Mouse (Mus musculus): ENCODE measurements at regions not wholly inside any gene's neighbourhood (a gene's known extent, or its start where the extent isn't known, plus 50 kb on each side); places are given as distances from the start of the nearest gene placed in this dataset.
"Not testable (repeated sequence)": the region's sequence is repeated elsewhere in the genome, so short reads cannot be mapped to it uniquely, and the experiment has no call there.

- peak; percentile 21 for DNase-seq (ENCODE audit: low spot score)
Measured at GRCm38 (mm10) chr14:33691690-33692089, 102.7 kb downstream of the Ptpn20 start.

- DNase-seq (ENCODE audit: low spot score) = no peak
Measured at GRCm38 (mm10) chr14:33694224-33694623, 105.2 kb downstream of the Ptpn20 start.

- peak; percentile 81 for DNase-seq (ENCODE audit: low spot score)
Measured at GRCm38 (mm10) chr14:33695362-33695982, 106.5 kb downstream of the Ptpn20 start.

- no peak for DNase-seq (ENCODE audit: low spot score)
Measured at GRCm38 (mm10) chr14:33696817-33697216, 107.8 kb downstream of the Ptpn20 start.

DNA sequence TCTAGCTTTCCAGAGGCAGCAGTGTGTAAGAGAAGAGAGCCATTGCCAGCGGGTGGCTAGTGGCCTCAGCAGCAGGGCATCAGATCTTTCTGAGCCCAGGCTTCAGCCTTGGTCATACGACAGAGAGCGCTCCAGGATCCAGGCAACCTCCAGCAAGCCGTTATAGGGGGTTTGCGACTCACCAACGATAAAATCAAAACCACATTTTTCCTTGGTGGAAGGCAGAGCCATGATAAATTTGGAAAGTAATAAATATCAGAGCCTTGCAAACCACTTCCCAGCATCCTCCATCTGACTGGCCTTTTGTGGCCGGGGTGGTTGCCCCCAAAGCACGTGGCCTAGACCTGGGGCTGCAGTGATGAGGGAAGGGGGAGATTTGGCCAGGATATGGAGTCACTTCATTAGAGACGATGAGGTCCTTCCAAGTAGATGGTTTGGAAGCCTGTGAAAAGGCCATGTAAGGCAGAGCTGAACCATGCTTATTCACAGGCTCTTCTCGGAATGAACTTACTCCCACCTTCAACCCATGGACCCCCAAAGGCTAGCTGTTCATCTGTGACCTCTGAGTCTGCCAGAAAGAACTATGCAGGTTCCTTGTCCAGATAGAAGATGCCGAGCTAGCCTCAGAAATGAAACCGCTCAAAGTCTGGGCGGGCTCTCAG is 110.9 kb downstream of the Ptpn20 start:
- DNase-seq (ENCODE audit: low spot score) = no peak

GRCm38 (mm10) chr14:33707661-33708297 is 118.8 kb downstream of the Ptpn20 start:
- DNase-seq (ENCODE audit: low spot score) = no peak

DNA sequence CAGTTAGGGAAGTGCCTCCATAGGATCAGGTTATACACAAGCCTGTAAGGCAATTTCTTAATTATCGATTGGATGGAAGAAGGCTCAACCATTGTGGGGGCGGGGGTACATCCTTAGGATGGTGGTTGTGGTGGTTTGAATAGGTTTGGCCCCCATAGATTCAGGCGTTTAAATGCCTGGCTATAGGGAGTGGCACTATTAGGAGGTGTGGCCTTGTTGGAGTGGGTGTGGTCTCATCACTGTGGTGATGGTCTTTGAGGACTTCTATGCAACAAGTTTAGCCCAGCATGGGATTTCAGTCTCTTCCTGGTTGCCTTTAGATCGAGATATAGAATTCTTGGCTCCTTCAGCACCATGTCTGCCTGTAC is 119.3 kb downstream of the Ptpn20 start:
- DNase-seq (ENCODE audit: low spot score) = no peak

GRCm38 (mm10) chr14:33712458-33712857 is 123.5 kb downstream of the Ptpn20 start:
- DNase-seq (ENCODE audit: low spot score) = no peak

GRCm38 (mm10) chr14:33719651-33720050 is 130.6 kb downstream of the Ptpn20 start:
- no peak for DNase-seq (ENCODE audit: low spot score)

DNA sequence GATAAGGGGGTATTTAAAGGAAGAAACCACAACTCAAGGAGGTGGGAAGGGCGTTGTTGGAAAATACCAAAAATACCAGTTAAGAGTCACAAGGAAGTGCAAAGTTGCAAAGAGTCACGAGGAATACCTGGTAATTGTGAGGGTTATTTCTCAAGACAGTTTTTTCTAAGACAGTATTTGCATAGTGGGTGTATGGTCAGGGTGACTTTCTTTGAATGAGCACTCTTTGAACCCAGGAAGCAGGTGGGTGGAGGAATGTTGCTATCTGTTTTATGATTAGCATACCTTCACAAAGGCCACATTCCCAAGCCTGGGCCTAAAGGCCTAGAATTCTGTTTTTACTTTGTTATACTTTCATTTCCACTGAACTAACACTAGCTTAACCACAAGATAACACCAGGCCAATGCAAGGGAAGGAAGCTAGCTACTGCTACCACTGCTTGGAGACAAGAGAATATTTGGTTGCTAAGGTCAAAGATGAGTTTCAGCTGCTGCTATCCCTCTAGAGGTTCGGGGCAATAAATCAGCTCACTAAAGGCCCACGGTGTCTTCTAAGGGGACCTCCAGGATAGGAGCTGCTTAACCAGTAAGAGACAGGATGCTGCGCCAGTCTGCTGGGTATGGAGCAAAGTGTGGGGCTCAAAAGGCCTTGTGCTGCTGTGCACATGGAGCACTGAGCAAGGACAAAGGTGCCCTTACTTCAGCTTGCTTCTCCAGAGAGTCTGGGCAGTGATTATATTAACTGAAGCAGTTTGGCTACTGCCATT is 133.6 kb downstream of the Ptpn20 start:
- DNase-seq (ENCODE audit: low spot score) = not testable (repeated sequence)

DNA sequence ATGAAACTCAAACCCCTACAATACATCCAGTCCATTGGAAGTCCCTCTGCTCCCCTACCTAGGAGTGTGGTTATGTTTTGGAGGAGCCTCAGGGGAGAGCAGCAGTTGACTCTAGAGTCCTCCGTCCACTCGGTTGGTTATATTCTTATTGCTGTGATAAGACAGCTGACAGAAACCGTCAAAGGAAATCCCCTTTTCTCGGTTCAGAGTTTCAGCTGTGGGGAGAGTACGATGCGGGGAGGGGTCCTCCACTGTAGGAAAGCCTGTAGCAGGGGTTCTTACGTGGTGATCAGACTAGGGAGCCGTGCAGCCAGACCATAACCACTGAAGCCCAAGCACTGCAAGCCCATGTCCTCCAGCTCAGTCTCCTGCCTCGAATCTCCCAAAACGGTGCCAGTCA is 137.5 kb downstream of the Ptpn20 start:
- DNase-seq (ENCODE audit: low spot score) = no peak

GRCm38 (mm10) chr14:33729115-33729884 is 140.3 kb downstream of the Ptpn20 start:
- DNase-seq (ENCODE audit: low spot score) = no peak

- DNase-seq (ENCODE audit: low spot score) = no peak
Measured at GRCm38 (mm10) chr14:33732698-33733097, 143.7 kb downstream of the Ptpn20 start.

DNA sequence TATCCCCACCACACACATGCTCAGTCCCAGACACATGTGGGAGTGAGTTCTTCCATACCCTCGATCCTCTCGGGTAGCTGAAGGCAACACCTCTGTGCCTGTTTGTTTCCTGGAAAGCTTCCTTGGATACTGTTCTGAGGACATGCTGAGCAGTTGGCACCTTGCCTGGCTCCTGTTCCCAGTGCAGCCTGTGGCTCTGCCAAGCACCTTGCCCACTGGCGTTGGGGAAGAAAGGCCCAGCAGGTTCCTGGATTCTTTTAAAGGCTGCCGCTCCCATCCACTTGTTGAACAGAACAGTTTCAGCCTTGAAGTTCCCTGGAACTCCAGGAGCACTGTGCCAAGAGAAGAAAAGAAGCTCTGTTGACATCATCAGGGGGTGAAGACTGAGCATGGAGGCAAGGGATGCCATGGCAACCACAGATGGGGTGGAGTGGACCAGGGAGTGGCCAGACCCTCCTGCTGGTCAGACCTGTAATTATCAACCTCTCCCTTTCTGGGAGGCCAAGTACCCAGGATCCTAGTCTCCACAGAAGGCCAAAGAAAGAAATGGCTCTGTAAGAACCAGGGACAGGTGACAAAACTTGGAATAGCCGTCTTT is 145.5 kb downstream of the Ptpn20 start:
- peak; percentile 38 for DNase-seq (ENCODE audit: low spot score)

DNA sequence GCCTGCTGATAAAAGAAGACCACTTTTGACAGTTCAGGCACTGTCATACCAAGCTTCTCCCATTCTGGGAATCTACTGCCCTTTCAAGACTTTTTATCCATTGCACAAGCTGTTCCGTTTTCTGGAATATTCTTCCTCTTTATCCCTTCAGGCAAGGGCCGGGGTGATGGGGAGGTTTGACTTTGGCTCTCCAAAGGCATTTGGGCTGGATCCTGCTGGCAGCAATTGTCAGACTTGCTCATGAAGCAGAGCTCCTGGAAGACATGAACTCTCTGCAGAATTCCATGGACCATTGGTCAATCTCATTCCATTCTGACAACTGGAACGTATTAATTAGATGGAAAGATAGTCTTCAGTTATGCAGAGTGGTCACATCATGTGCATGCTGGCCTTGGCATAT is 146.6 kb downstream of the Ptpn20 start:
- no peak for DNase-seq (ENCODE audit: low spot score)

DNA sequence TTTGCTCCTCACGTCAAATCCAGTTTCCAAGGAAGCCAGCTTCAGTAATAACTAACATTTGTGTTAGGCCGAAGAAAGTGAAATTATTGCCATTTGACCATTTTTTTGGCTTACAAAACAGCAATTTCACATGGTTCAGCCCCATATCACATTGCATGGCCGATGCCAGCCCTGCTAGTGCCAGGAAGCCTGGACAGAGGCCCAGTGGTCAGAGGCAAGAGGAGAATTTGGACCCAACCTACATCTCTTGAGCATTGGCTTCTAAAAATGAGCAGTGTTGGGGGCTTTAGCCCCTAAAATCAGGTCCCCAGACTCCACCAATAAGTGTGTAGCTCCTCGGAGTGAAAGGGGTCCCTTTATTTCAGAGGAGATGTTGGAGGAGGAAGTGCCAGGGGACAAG is 157.2 kb downstream of the Ptpn20 start:
- no peak for DNase-seq (ENCODE audit: low spot score)

- no peak for DNase-seq (ENCODE audit: low spot score)
Measured at GRCm38 (mm10) chr14:33759656-33760055, 163.7 kb upstream of the Gdf10 start.

DNA sequence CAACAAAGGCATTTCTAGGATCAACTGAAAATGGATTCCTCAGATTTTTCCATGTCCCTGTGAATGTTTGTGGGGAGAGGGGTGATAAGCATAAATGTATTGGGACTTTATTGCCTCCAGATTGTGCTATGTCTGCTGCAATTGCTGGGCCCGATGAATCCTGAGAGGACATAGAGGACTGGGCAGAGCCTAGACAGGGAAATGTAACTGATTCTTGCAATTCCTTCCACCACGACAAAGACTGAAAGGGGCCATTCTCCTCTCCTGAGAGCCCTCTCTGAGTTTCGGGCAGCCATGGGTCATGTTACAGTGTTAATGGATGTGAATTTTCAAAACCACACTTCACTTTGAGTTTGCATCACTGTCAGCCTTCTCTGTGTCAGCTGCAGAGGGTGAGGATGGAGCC is 159.7 kb upstream of the Gdf10 start:
- DNase-seq (ENCODE audit: low spot score) = no peak

DNA sequence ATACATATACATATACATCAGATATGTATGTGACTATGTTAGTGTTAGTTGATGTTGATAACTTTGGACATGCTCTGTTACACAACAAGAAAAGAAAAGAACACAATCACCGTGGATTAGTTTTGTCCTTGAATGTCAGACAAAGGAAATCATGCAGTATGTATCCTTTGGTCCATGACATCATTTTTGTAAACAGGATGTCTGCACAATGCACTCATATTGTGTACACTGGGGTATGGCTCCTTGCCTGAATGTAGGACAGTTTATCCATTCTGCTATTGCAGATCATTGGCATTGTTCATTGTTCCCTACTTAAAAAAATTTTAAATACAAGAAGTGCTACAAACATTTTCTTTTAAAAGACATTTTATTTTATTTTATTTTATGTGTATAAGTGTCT is 157.6 kb upstream of the Gdf10 start:
- DNase-seq (ENCODE audit: low spot score) = no peak

DNA sequence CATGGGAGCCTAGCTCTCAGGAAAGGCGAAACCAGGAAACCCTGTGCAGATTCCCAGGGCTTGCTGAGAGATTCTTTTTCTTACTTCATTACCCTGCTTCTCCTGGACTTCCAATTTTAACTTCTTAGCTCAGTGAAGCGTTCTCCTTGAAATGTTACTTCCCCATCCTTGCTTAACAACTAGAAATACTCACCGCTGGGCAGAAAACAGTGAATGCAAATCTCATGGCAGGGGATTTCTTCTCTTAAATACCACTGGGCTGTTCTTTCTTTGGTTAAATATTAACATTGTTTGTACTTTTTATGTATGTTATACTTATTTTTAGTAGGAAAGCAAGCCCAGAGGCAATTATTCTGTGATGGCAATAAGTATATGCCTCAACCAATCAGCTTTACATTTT is 151.0 kb upstream of the Gdf10 start:
- no peak for DNase-seq (ENCODE audit: low spot score)

- DNase-seq (ENCODE audit: low spot score) = no peak
Measured at GRCm38 (mm10) chr14:33789556-33789955, 133.8 kb upstream of the Gdf10 start.

GRCm38 (mm10) chr14:33794262-33794661 is 129.1 kb upstream of the Gdf10 start:
- no peak for DNase-seq (ENCODE audit: low spot score)
